Mouse (Mus musculus): ENCODE data around the gene Vmn2r104.

Gene Vmn2r104

DNA sequence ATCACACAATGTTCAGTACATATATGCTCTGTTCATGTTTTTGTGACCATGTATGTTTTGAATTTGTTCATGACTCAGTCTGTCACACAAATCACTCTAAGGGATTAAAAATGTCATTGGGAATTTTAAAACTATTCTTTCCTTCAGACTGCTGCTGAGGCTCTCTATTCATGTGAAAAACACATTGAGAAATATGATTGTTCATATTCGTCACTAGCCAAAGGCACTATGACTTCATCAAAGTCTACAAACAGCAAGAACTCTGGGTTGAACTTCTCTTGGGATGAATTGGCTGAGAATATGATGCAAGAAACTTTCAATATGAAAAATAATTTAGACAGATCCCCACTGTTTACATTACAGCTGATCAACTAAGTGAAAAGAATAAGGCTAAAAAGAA, at the start of gene Vmn2r104:
TSS of gene Vmn2r104 (minus strand) at position 101 of the 400 bp plus-strand sequence.
- no peak for DNase-seq (ENCODE audit: low read depth, low spot score)

- no peak for DNase-seq (ENCODE audit: low read depth, low spot score)
Observed at GRCm38 (mm10) chr17:20074090-20074489, 26.0 kb upstream of the Vmn2r104 start.

GRCm38 (mm10) chr17:20071656-20072396, 23.7 kb upstream of the Vmn2r104 start:
- no peak for DNase-seq (ENCODE audit: low read depth, low spot score)

Data from c-Kit-negative CD71-positive TER-119-positive erythroid progenitor cells, embryonic 14.5 days (primary cell).